Mouse (Mus musculus) cerebellum, adult 2 months (tissue): ENCODE measurements around the gene Ebf1.

ENCODE experiments used
- CTCF ChIP-seq: fragments of 200-500 bp; IDR thresholded peaks from 2 replicates; pipeline ENCODE4 v1.5.1; 2011; ENCODE audit warnings: low read depth, mild to moderate bottlenecking, control low read depth, low read length, moderate library complexity, borderline replicate concordance; ENCODE audit not compliant: insufficient read depth
- POLR2A ChIP-seq: fragments of 200-500 bp; IDR thresholded peaks from 2 replicates; pipeline ENCODE4 v1.6.1; 2011; ENCODE audit warnings: low read length, control low read depth, borderline replicate concordance; ENCODE audit not compliant: insufficient read depth

DNA sequence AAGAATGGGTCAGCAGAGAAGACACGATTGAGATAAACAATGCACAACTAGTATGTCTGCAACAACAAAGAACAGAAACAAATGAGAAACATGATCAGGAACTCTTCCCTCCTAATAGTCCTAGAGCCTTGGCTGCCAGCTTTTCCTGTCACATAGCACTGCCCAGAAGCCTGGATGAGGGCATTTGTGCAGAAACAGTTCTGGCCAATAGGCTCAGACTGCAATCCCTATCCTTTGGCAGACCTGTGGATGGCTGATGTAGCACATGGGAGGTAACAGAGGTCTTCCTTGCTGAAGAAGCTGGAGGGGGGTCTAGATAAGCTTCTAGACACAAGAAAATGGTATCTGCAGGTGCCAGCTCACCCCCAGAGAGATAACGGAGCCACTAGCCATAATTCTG is 64.2 kb downstream of the Ebf1 start:
- TF ChIP-seq POLR2A = no peak
- no peak for TF ChIP-seq CTCF
